Mouse (Mus musculus): ENCODE results near the gene Wwc2. TPM values are rescaled to one million over a fixed set of nuclear protein-coding genes. Genes with fewer than 3 reads are reported as not detected.

Wwc2 gene
- 5.6 and 6.9 TPM in 2 replicates for polyA plus RNA-seq (2014; fragmentation: Nextera tagmentation; extraction: Ambion mirVana)

- Histone ChIP-seq H3K27ac (ENCODE audit: low read depth, low read length) (peak within 1 kb of the TSS; percentile 69), H3K36me3 (ENCODE audit: control insufficient read depth, insufficient read depth, low read length) (no peaks in the 10 kb centered on the region), H3K9me3 (ENCODE audit: control insufficient read depth, low read length) (no peaks in the 10 kb centered on the region), H3K4me3 (ENCODE audit: low read depth, low read length) (peak within 1 kb of the TSS; percentile 76), H3K4me1 (ENCODE audit: control insufficient read depth, insufficient read depth, low read length) (peaks cover 18% of the 10 kb centered on the region; the same call in 1 of the 2 replicates), H3K4me2 (ENCODE audit: low read depth, low read length) (peak within 1 kb of the TSS; percentile 87), H3K9ac (replicated peaks; ENCODE audit: low read depth, low read length) (peak within 1 kb of the TSS; percentile 72), H3K27me3 (ENCODE audit: control insufficient read depth, insufficient read depth, low read length) (no peaks in the 10 kb centered on the region)
- peak; percentile 55 for ATAC-seq (ENCODE audit: low read depth)
- 1% methylated on average over 29 of the region's 46 CpGs for WGBS
Observed at GRCm38 (mm10) chr8:47990911-47991820, at the start of gene Wwc2. Wwc2 (minus strand) TSS chr8:47990924.

DNA sequence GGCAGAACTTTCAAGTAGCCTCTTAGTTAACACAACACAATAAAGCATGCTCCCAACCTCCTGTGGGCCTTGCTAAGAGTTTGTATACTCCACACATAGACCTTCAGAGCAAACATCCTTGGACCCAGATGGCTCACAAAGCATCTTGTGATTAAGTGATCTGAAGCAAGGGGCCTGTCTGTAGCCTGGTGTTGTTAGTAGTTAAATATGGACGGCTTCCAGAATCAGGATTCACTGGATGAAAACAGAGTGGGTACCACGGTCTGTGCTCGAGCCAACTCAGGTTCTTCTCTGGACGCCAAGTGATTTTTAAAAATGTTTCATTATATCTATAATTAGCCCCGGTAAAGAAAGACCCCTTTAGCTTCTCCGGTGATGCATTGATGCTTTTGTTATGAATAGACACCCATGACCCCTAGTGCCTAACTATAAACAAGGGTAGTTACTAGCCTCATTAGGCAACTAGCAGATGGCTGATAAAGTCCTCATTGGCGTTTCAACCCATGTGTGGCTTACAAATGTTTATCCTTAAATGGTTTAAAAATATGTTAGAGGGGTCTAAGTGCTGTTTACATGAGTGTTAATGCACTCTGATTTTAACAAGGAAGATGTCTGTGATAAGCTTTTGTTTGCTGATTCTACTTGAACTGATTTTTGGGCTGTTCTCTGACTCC is 47.7 kb upstream of the Wwc2 start:
- Histone ChIP-seq H3K4me3 (ENCODE audit: low read depth, low read length) (no peak overlapping the region), H3K36me3 (ENCODE audit: control insufficient read depth, insufficient read depth, low read length) (no peaks in the 10 kb centered on the region), H3K9me3 (ENCODE audit: control insufficient read depth, low read length) (no peaks in the 10 kb centered on the region), H3K4me1 (ENCODE audit: control insufficient read depth, insufficient read depth, low read length) (no peaks in the 10 kb centered on the region), H3K27me3 (ENCODE audit: control insufficient read depth, insufficient read depth, low read length) (no peaks in the 10 kb centered on the region), H3K4me2 (ENCODE audit: low read depth, low read length) (no peak overlapping the region), H3K27ac (ENCODE audit: low read depth, low read length) (no peak overlapping the region), H3K9ac (replicated peaks; ENCODE audit: low read depth, low read length) (no peak overlapping the region)
- 77% methylated on average over 7 of the region's 7 CpGs for WGBS
- ATAC-seq (ENCODE audit: low read depth) = no peak

DNA sequence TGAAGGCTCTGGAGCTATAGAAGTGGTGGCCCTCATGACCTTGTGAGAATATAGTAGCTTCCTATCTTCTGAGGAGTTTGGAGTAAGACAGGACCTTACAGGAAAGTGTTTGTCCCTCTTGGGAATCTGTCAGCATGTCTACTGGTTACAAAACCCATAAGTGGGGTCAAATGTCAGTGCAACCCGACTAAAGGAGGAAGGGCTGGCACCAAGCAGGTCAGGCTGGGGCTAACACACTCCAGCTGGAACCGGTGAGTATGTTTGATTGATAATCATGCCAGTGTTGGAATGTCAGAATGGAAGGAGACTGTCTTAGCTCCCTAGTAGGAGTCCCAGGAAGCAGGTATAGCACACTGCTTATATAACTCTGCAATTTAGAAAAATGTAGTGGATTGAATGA is 41.3 kb upstream of the Wwc2 start:
- WGBS = 44% methylated on average over 2 of the region's 2 CpGs
- H3K9ac ChIP-seq (replicated peaks; ENCODE audit: low read depth, low read length) = no peak overlapping the region

DNA sequence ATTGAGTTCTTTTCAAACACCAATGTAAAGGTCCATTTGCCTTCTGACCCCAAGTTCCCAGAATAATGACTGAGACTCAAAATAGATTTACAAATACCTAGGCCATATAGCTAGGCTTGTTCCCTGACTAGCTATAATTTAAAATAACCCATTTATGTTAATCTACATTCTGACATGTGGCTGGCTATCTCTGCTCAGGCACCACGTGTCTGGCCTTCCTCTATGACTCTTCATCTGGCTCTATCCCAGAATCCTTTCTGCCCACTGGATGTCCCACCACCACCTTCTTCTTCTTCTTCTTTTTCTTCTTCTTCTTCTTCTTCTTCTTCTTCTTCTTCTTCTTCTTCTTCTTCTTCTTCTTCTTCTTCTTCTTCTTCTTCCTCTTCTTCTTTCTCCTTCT is 39.9 kb upstream of the Wwc2 start:
- Histone ChIP-seq H3K4me1 (ENCODE audit: control insufficient read depth, insufficient read depth, low read length) (no peaks in the 10 kb centered on the region), H3K4me3 (ENCODE audit: low read depth, low read length) (no peak overlapping the region), H3K4me2 (ENCODE audit: low read depth, low read length) (no peak overlapping the region), H3K27ac (ENCODE audit: low read depth, low read length) (no peak overlapping the region), H3K27me3 (ENCODE audit: control insufficient read depth, insufficient read depth, low read length) (no peaks in the 10 kb centered on the region), H3K9ac (replicated peaks; ENCODE audit: low read depth, low read length) (no peak overlapping the region), H3K9me3 (ENCODE audit: control insufficient read depth, low read length) (no peaks in the 10 kb centered on the region), H3K36me3 (ENCODE audit: control insufficient read depth, insufficient read depth, low read length) (no peaks in the 10 kb centered on the region)
- no peak for ATAC-seq (ENCODE audit: low read depth)
- 88% methylated on average over 1 of the region's 1 CpGs for WGBS

More for the DNA sequence above, 41.3 kb upstream of the Wwc2 start:
- H3K9me3 ChIP-seq (ENCODE audit: control insufficient read depth, low read length) = no peaks in the 10 kb centered on the region
- no peak overlapping the region for H3K4me2 ChIP-seq (ENCODE audit: low read depth, low read length)
- no peaks in the 10 kb centered on the region for H3K36me3 ChIP-seq (ENCODE audit: control insufficient read depth, insufficient read depth, low read length)
- ATAC-seq (ENCODE audit: low read depth) = no peak
- no peaks in the 10 kb centered on the region for H3K4me1 ChIP-seq (ENCODE audit: control insufficient read depth, insufficient read depth, low read length)
- no peak overlapping the region for H3K27ac ChIP-seq (ENCODE audit: low read depth, low read length)
- H3K27me3 ChIP-seq (ENCODE audit: control insufficient read depth, insufficient read depth, low read length) = no peaks in the 10 kb centered on the region
- H3K4me3 ChIP-seq (ENCODE audit: low read depth, low read length) = no peak overlapping the region

DNA sequence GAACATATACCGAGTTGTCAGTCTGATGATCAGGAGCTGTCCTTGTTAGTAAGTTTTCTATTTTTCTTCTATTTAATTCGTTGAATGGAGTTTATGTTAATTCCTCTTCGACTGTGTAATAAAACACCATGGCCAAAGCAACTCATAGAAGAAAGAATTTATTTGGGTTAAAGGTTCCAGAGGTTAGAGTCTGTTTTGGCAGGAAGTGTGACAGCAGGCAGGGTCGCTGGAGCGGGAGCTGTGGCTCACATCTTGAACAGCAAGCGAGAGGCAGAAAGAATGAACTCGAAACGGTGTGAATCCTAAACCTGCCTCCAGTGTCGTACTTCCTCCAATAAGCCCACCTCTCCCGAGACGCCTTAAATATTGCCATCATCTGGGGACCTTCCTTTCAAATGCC is 36.1 kb upstream of the Wwc2 start:
- H3K27ac ChIP-seq (ENCODE audit: low read depth, low read length) = no peak overlapping the region
- H3K4me2 ChIP-seq (ENCODE audit: low read depth, low read length) = no peak overlapping the region
- no peak for ATAC-seq (ENCODE audit: low read depth)
- no peak overlapping the region for H3K9ac ChIP-seq (replicated peaks; ENCODE audit: low read depth, low read length)
- H3K9me3 ChIP-seq (ENCODE audit: control insufficient read depth, low read length) = no peaks in the 10 kb centered on the region
- WGBS = 54% methylated on average over 11 of the region's 11 CpGs
- H3K4me3 ChIP-seq (ENCODE audit: low read depth, low read length) = no peak overlapping the region
- H3K4me1 ChIP-seq (ENCODE audit: control insufficient read depth, insufficient read depth, low read length) = no peaks in the 10 kb centered on the region
- no peaks in the 10 kb centered on the region for H3K36me3 ChIP-seq (ENCODE audit: control insufficient read depth, insufficient read depth, low read length)
- H3K27me3 ChIP-seq (ENCODE audit: control insufficient read depth, insufficient read depth, low read length) = no peaks in the 10 kb centered on the region

DNA sequence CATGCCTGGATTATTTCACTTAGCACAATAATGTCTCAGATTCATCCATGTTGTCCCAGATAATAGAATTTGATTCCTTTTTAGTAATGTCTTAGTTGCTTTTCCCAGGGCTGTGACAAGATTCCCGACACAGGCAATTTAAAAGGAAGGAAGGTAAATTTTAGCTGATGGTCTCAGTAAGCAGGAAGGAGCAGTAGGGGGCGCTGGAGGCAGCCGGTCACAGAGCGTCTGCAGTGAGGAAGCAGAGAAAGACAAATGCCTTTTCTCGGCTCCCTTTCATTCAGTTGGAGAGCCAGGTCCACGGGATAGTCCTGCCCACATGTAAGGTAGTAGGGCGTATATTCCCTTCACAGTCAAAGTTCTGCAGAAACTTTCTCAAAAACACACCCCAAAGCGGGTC is 32.5 kb upstream of the Wwc2 start:
- no peak overlapping the region for H3K27ac ChIP-seq (ENCODE audit: low read depth, low read length)
- 69% methylated on average over 8 of the region's 8 CpGs for WGBS

GRCm38 (mm10) chr8:48019737-48020136 is 29.0 kb upstream of the Wwc2 start:
- Histone ChIP-seq H3K27me3 (ENCODE audit: control insufficient read depth, insufficient read depth, low read length) (no peaks in the 10 kb centered on the region), H3K4me3 (ENCODE audit: low read depth, low read length) (no peak overlapping the region), H3K9me3 (ENCODE audit: control insufficient read depth, low read length) (no peaks in the 10 kb centered on the region), H3K4me1 (ENCODE audit: control insufficient read depth, insufficient read depth, low read length) (no peaks in the 10 kb centered on the region), H3K36me3 (ENCODE audit: control insufficient read depth, insufficient read depth, low read length) (no peaks in the 10 kb centered on the region), H3K4me2 (ENCODE audit: low read depth, low read length) (no peak overlapping the region), H3K9ac (replicated peaks; ENCODE audit: low read depth, low read length) (no peak overlapping the region), H3K27ac (ENCODE audit: low read depth, low read length) (no peak overlapping the region)
- WGBS = 96% methylated on average over 2 of the region's 2 CpGs
- ATAC-seq (ENCODE audit: low read depth) = no peak

More for the DNA sequence above, 32.5 kb upstream of the Wwc2 start:
- no peak for ATAC-seq (ENCODE audit: low read depth)
- no peaks in the 10 kb centered on the region for H3K4me1 ChIP-seq (ENCODE audit: control insufficient read depth, insufficient read depth, low read length)
- H3K27me3 ChIP-seq (ENCODE audit: control insufficient read depth, insufficient read depth, low read length) = no peaks in the 10 kb centered on the region
- no peak overlapping the region for H3K4me2 ChIP-seq (ENCODE audit: low read depth, low read length)
- no peak overlapping the region for H3K4me3 ChIP-seq (ENCODE audit: low read depth, low read length)
- no peaks in the 10 kb centered on the region for H3K9me3 ChIP-seq (ENCODE audit: control insufficient read depth, low read length)
- H3K9ac ChIP-seq (replicated peaks; ENCODE audit: low read depth, low read length) = no peak overlapping the region
- H3K36me3 ChIP-seq (ENCODE audit: control insufficient read depth, insufficient read depth, low read length) = no peaks in the 10 kb centered on the region

DNA sequence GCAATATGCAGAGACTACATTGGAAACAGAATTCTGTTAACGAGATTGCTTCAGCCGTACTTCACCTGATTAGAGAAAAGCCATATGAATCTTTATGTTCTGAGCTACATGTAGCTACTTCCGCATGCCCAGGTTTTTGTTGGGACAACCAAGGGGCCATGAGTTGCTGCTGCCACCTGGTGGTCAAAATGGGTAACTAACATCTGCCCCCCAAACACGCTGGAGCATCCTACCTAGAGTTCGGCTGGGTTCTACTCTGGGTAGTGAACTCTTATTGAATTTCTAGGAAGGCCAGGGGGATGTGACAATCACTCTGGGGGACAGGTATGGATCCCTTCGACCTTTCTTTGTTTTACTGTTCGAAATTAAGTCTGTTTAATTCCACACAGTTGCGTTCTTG is 25.8 kb upstream of the Wwc2 start:
- peak; percentile 63; the same call in 1 of the 2 replicates for ATAC-seq (ENCODE audit: low read depth)
- WGBS = 30% methylated on average over 8 of the region's 8 CpGs
- Histone ChIP-seq H3K27me3 (ENCODE audit: control insufficient read depth, insufficient read depth, low read length) (no peaks in the 10 kb centered on the region), H3K36me3 (ENCODE audit: control insufficient read depth, insufficient read depth, low read length) (no peaks in the 10 kb centered on the region), H3K4me1 (ENCODE audit: control insufficient read depth, insufficient read depth, low read length) (no peaks in the 10 kb centered on the region), H3K27ac (ENCODE audit: low read depth, low read length) (no peak overlapping the region), H3K4me3 (ENCODE audit: low read depth, low read length) (no peak overlapping the region), H3K4me2 (ENCODE audit: low read depth, low read length) (no peak overlapping the region), H3K9me3 (ENCODE audit: control insufficient read depth, low read length) (no peaks in the 10 kb centered on the region), H3K9ac (replicated peaks; ENCODE audit: low read depth, low read length) (no peak overlapping the region)

DNA sequence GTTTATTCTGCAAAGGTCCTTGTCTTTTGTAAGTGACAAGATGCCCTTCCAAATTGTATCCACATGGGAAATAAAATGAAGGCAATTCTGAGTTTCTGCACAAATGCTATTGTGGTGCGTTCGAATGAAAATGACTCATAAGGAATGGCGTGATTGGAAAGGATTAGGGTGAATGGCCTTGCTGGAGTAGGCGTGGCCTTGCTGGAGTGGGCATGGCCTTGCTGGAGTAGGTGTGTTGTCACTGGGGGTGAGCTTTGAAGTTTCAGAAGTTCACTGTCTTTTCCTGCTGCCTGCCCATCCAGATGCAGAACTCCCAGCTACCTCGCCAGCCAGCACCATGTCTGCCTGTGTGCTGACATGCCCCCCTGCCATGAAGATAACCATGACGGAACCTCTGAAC is 23.7 kb upstream of the Wwc2 start:
- ATAC-seq (ENCODE audit: low read depth) = no peak
- 92% methylated on average over 6 of the region's 6 CpGs for WGBS
- Histone ChIP-seq H3K4me2 (ENCODE audit: low read depth, low read length) (no peak overlapping the region), H3K9me3 (ENCODE audit: control insufficient read depth, low read length) (no peaks in the 10 kb centered on the region), H3K4me3 (ENCODE audit: low read depth, low read length) (no peak overlapping the region), H3K27me3 (ENCODE audit: control insufficient read depth, insufficient read depth, low read length) (no peaks in the 10 kb centered on the region), H3K9ac (replicated peaks; ENCODE audit: low read depth, low read length) (no peak overlapping the region), H3K27ac (ENCODE audit: low read depth, low read length) (no peak overlapping the region), H3K36me3 (ENCODE audit: control insufficient read depth, insufficient read depth, low read length) (no peaks in the 10 kb centered on the region), H3K4me1 (ENCODE audit: control insufficient read depth, insufficient read depth, low read length) (no peaks in the 10 kb centered on the region)
